Mouse (Mus musculus): ENCODE results near the gene Lag3.
A peak's percentile ranks its signal among the peaks of the same experiment; 100 is the strongest.

GRCm38 (mm10) chr6:124930754-124931524 is 19.4 kb upstream of the Lag3 start, which contains the start of gene Mlf2:
- TF ChIP-seq CTCF (IDR thresholded peaks at IDR 0.05; ENCODE audit: low read depth): peak; percentile 99
- peak; percentile 12; the same call in 1 of the 2 replicates for TF ChIP-seq EP300 (IDR thresholded peaks at IDR 0.05; ENCODE audit: low read depth)
